Mouse (Mus musculus) layer of hippocampus, postnatal 36 days (tissue): ENCODE measurements at regions not wholly inside any gene's neighbourhood (a gene's known extent, or its start where the extent isn't known, plus 50 kb on each side); places are given as distances from the start of the nearest gene placed in this dataset.

Experiments used
- DNase-seq, 2 experiments: peaks; one replicate each; pipeline ENCODE4 v3.0.0; 2022

- no peak for DNase-seq
Measured at GRCm38 (mm10) chr19:22066302-22066701, 72.5 kb upstream of the Trpm3 start.

GRCm38 (mm10) chr19:22070246-22071030 is 68.4 kb upstream of the Trpm3 start:
- DNase-seq, result peak in 1 of 2 experiments; percentile 3

GRCm38 (mm10) chr19:22071701-22072100 is 67.1 kb upstream of the Trpm3 start:
- no peak for DNase-seq

GRCm38 (mm10) chr19:22074042-22074441 is 64.8 kb upstream of the Trpm3 start:
- DNase-seq, result no peak

GRCm38 (mm10) chr19:22081448-22081847 is 57.4 kb upstream of the Trpm3 start:
- DNase-seq, result peak; percentile 12 to 24
